Mouse (Mus musculus) frontal cortex, postnatal 14 days (tissue): ENCODE data around the gene Ndufv1.
"Not testable (repeated sequence)": the region's sequence is repeated elsewhere in the genome, so short reads cannot be mapped to it uniquely, and the experiment has no call there.

Experiments
- DNase-seq, 2 experiments: peaks; one replicate each; pipeline ENCODE4 v3.0.0; 2022; ENCODE audit warnings: low spot score in 2 of 2

Ndufv1 gene

DNA sequence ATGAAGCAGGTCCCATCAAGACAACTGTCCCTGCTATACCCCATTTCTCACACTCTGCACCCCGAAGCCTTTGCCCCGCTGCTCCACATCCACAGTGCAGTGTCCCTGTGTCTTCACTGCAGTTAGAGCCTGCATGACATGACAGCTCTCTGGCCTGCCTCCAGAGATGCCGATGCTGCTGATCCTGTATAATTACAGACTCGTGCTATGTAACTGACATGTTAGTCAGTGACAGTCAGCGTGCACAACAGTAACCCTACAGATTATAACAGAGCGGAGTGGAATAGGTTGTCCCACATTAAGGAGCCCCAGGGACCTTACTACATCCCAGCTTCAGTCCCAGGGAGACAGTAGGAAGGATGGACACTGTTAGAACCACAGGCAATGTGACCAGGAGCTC, 38.0 kb downstream of the Ndufv1 start:
- DNase-seq: not testable (repeated sequence)

DNA sequence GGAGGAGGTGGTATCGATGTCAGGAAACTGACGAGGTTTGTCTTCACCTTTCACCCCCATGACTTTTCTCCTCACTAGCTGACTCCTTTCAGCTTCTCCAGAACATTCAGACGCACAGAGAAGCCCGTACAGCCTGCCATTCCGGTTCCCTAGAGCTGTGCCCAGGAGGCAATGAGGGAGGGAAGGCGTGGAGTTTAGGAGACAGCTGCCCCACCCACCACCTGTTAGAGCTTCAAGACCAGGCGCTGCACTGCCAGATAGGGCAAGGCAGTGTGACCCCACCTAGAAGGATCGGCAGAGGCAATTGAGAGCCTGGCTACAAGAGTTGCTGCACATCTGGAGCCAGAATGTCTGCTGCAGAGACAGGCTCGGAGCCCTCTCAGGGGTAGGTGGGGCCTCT, 40.4 kb downstream of the Ndufv1 start, which contains the start of gene Aldh3b2:
Gene Aldh3b2 (plus strand): TSS at position 100 of the 400 bp plus-strand sequence.
- no peak for DNase-seq

DNA sequence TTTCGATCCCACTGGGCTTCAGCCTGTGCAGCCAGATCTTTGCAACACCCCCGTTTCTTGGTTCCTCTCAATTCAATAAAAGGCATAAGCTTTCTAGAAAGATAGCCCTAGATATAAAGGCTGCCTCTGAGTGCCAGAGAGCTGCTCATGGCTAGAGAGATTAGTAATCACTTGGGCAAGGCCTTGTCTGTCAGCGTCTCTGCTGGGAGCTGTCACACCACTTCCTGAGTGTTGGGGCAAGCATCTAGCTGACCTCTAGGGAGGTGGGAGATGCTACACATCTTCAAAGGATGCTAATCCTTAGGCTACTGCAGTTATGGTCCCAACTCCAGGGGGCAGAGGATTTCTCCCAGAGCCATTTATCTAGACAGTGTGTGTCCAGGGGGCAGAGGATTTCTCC, 45.3 kb downstream of the Ndufv1 start:
- DNase-seq: no peak

- DNase-seq: no peak
Measured at GRCm38 (mm10) chr19:3966330-3967075, 46.1 kb downstream of the Ndufv1 start.

DNA sequence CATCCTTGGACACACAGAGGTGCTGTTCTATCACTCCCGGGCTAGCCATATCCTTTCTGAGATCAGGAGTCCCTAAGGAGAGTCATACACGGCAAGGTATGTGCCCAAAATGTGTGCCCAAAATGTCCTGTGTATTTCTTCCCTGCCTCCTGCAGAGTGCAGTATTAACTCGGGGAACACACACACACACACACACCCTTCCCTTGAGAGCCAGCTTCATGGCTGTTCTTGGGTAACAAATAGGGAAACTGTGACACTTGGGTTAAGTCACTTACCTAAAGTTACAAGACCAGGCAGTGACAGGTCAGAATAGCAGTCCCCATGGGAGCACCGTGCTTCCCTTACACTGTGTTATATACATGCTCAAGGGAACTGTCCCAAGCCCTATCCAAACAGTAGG, 48.6 kb downstream of the Ndufv1 start:
- DNase-seq: no peak

- DNase-seq: no peak
Measured at GRCm38 (mm10) chr19:3962469-3962868, 50.1 kb downstream of the Ndufv1 start.

DNA sequence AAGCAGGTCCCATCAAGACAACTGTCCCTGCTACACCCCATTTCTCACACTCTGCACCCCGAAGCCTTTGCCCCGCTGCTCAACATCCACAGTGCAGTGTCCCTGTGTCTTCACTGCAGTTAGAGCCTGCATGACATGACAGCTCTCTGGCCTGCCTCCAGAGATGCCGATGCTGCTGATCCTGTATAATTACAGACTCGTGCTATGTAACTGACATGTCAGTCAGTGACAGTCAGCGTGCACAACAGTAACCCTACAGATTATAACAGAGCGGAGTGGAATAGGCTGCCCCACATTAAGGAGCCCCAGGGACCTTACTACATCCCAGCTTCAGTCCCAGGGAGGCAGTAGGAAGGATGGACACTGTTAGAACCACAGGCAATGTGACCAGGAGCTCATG, 50.8 kb downstream of the Ndufv1 start:
- DNase-seq: not testable (repeated sequence)

- DNase-seq: no peak
Measured at GRCm38 (mm10) chr19:3960211-3960610, 52.4 kb downstream of the Ndufv1 start.

DNA sequence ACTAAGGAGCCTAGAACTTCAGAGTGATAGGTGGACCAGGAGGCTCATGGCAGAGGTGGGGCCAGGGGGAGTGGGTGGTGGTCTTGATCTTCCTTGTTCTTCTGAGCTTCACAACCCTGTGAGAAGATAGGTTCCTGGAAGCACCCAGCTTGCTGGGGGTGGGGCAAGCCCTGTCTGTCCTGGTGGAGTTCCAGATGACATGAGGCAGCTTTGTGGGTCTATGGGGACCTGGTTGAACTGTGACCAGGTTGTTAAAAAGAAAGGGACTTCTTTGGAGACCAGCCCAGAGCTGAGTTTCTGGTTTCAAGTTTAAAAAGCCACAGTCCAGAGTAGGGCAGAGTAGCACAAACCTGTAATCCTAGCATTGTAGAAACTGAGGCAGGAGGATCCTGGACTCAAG, 53.6 kb downstream of the Ndufv1 start:
- DNase-seq: no peak

- DNase-seq: no peak
Measured at GRCm38 (mm10) chr19:3958470-3958869, 54.1 kb downstream of the Ndufv1 start, which contains the start of gene Aldh3b3. Gene Aldh3b3, plus strand, starts transcription at chr19:3958645.
